8 mouse cellular contexts compared by ENCODE assay signal in the genomic region with DNA sequence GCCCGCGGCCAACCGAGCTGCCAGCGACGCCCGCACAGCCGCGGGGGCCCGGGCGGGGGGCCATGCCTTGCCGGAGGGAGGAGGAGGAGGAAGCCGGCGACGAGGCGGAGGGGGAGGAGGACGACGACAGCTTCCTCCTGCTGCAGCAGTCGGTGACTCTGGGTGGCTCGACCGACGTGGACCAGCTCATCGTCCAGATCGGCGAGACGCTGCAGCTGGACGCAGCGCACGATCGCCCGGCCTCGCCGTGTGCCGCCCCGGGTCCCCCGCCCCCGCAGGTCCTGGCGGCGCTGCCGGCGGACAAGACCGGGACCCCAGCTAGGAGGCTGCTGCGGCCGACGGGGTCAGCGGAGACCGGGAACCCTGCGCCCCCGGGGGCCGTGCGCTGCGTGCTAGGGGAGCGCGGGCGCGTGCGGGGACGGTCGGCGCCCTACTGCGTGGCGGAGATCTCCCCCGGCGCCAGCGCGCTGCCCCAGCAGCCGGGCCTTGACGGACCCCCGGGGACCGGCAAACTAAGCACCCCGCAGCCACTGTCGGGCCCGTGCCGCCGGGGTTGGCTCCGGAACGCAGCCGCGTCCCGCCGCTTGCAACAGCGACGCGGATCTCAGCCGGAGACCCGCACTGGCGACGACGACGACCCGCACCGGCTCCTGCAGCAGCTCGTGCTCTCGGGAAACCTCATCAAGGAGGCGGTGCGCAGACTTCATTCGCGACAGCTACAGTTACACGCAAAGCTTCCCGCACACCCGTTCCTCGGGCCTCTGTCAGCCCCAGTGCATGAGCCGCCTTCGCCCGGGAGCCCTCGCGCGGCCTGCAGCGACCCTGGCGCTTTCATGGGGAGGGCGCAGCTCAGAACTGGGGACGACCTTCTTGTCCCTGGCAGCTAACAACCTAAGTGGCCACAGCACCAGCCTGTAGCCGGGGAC. TPM values are rescaled to one million over a fixed set of nuclear protein-coding genes. Genes with fewer than 3 reads are reported as not detected.
DNase-seq lines count a peak whose midpoint lies in the region; ATAC-seq and TF ChIP-seq lines count a peak whose summit lies in the region.

No protein-coding gene starts in this region.

- H3K4me3 ChIP-seq in forebrain, embryonic 12.5 days (replicated peaks) = peak overlapping the region; percentile 86
- peak overlapping the region; percentile 69 for H3K4me3 ChIP-seq in lung, postnatal 0 days (ENCODE audit: low read depth, low read length)
- peak overlapping the region; percentile 92 for H3K4me3 ChIP-seq in olfactory bulb, adult 2 months (ENCODE audit: insufficient read depth, low read depth, low read length)

- no peak for TF ChIP-seq EP300 in lung, postnatal 0 days (IDR thresholded peaks at IDR 0.05)

- TF ChIP-seq POLR2A in olfactory bulb, adult 2 months (IDR thresholded peaks at IDR 0.05; ENCODE audit: insufficient read depth, low read depth, low read length) = 0 out of 2 replicates have a peak, but pooled peaks have one; percentile 18

- peaks cover 41% of the 10 kb centered on the region for H3K4me1 ChIP-seq in forebrain, embryonic 12.5 days
- H3K4me1 ChIP-seq in lung, postnatal 0 days (ENCODE audit: insufficient read depth, low read depth, low read length) = peaks cover 4% of the 10 kb centered on the region
- H3K4me1 ChIP-seq in olfactory bulb, adult 2 months (ENCODE audit: control insufficient read depth, insufficient read depth, low read length) = peaks cover 13% of the 10 kb centered on the region

- H3K27me3 ChIP-seq in forebrain, embryonic 12.5 days = peaks cover 18% of the 10 kb centered on the region; the same call in 1 of the 2 replicates
- H3K27me3 ChIP-seq in lung, postnatal 0 days (replicated peaks; ENCODE audit: insufficient read depth, low read length) = 0 out of 2 replicates have a peak, but pooled peaks cover 5% of the 10 kb centered on the region

- no peaks in the 10 kb centered on the region for H3K9me3 ChIP-seq in forebrain, embryonic 12.5 days
- no peaks in the 10 kb centered on the region for H3K9me3 ChIP-seq in lung, postnatal 0 days (ENCODE audit: low read length)

- peak; percentile 50 for DNase-seq in ES-CJ7 (ENCODE audit: low read depth, low spot score)
- peak; percentile 24 to 49 for DNase-seq in adrenal gland, postnatal 4 days (ENCODE audit: low spot score in 2 of 2)
- DNase-seq in heart, postnatal 25 days (ENCODE audit: low spot score) = peak; percentile 15
- peak; percentile 32 for DNase-seq in layer of hippocampus, adult 9-11 months
- peak; percentile 75 for DNase-seq in lung, postnatal 0 days (ENCODE audit: low spot score)
- peak; percentile 89 for DNase-seq in thymus, postnatal 4 days

- peak overlapping the region; percentile 80 for H3K9ac ChIP-seq in forebrain, embryonic 12.5 days
- H3K9ac ChIP-seq in lung, postnatal 0 days (replicated peaks; ENCODE audit: low read depth) = peak overlapping the region; percentile 63

- peak overlapping the region; percentile 92 for H3K27ac ChIP-seq in forebrain, embryonic 12.5 days
- H3K27ac ChIP-seq in lung, postnatal 0 days (ENCODE audit: low read length) = peak overlapping the region; percentile 92
- H3K27ac ChIP-seq in olfactory bulb, adult 2 months (ENCODE audit: insufficient read depth, low read depth, low read length) = peak overlapping the region; percentile 96

- H3K36me3 ChIP-seq in forebrain, embryonic 12.5 days (replicated peaks) = no peaks in the 10 kb centered on the region
- no peaks in the 10 kb centered on the region for H3K36me3 ChIP-seq in lung, postnatal 0 days (ENCODE audit: insufficient read depth, low read length)

- under 1% methylated on average over 107 of the region's 112 CpGs for WGBS in forebrain, embryonic 12.5 days
- under 1% methylated on average over 82 of the region's 112 CpGs for WGBS in lung, postnatal 0 days
- under 1% methylated on average over 110 of the region's 112 CpGs for WGBS in olfactory bulb, adult 2 months

- peak; percentile 31 for TF ChIP-seq CTCF in lung, postnatal 0 days (IDR thresholded peaks at IDR 0.05)
- no peak for TF ChIP-seq CTCF in olfactory bulb, adult 2 months (IDR thresholded peaks at IDR 0.05; ENCODE audit: insufficient read depth, low read depth, low read length)

- H3K4me2 ChIP-seq in forebrain, embryonic 12.5 days = peak overlapping the region; percentile 99
- peak overlapping the region; percentile 98 for H3K4me2 ChIP-seq in lung, postnatal 0 days (replicated peaks; ENCODE audit: low read depth, low read length)

- intact Hi-C loops in heart, postnatal 25 days (cut with DNase I) = loop anchor here (2.0 kb wide), 2 partner anchors 16 to 28 kb away; a partner anchor contains a TSS

- peak; percentile 53 for ATAC-seq in forebrain, embryonic 12.5 days (ENCODE audit: low FRiP score)
- ATAC-seq in lung, postnatal 0 days = peak; percentile 73

RNA-seq across cellular contexts. Expression of a gene that starts 0.6 kb away (rescaled TPM):
- 10 to 100 TPM; 11.9 to 12.2 TPM for total RNA-seq in adrenal gland, postnatal 4 days (2021)
- polyA plus RNA-seq in forebrain, embryonic 12.5 days (2016; fragmentation: Nextera tagmentation; extraction: Ambion mirVana) = 18.1 and 20.5 TPM in 2 replicates
- total RNA-seq in heart, postnatal 25 days (2021) = 1 to 10 TPM; 3.7 to 4.9 TPM
- polyA plus RNA-seq in lung, postnatal 0 days (2015; fragmentation: Nextera tagmentation; extraction: Ambion mirVana) = 12.8 and 14.1 TPM in 2 replicates
- polyA plus RNA-seq in olfactory bulb, adult 2 months (2012; ENCODE audit: insufficient read depth, insufficient read length, low replicate concordance, missing spikeins) = not detected in 2 replicates

RNA-seq across cellular contexts. Expression of a gene that starts 17.6 kb away (rescaled TPM):
- total RNA-seq in adrenal gland, postnatal 4 days (2021) = 1 to 10 TPM; 7.5 to 9.3 TPM
- polyA plus RNA-seq in forebrain, embryonic 12.5 days (2016; fragmentation: Nextera tagmentation; extraction: Ambion mirVana) = 19.3 and 22.7 TPM in 2 replicates
- total RNA-seq in heart, postnatal 25 days (2021) = 1 to 10 TPM; 5.6 to 5.8 TPM
- 4.6 and 5.9 TPM in 2 replicates for polyA plus RNA-seq in lung, postnatal 0 days (2015; fragmentation: Nextera tagmentation; extraction: Ambion mirVana)
- polyA plus RNA-seq in olfactory bulb, adult 2 months (2012; ENCODE audit: insufficient read depth, insufficient read length, low replicate concordance, missing spikeins) = not detected in 2 replicates

RNA-seq across cellular contexts. Expression of a gene that starts 28.5 kb away (rescaled TPM):
- 10 to 100 TPM; 11.6 to 12.2 TPM for total RNA-seq in adrenal gland, postnatal 4 days (2021)
- 36.0 and 38.8 TPM in 2 replicates for polyA plus RNA-seq in forebrain, embryonic 12.5 days (2016; fragmentation: Nextera tagmentation; extraction: Ambion mirVana)
- 1 to 10 TPM; 1.6 to 1.8 TPM for total RNA-seq in heart, postnatal 25 days (2021)
- polyA plus RNA-seq in lung, postnatal 0 days (2015; fragmentation: Nextera tagmentation; extraction: Ambion mirVana) = 2.1 and 2.8 TPM in 2 replicates
- not detected in 2 replicates for polyA plus RNA-seq in olfactory bulb, adult 2 months (2012; ENCODE audit: insufficient read depth, insufficient read length, low replicate concordance, missing spikeins)

Comparison
In these comparisons a context has a peak if more than half of its experiments do, and no peak if none do; other contexts are left out.
1. Peak in every context shown above with its lines: DNase-seq, ATAC-seq, H3K4me3 ChIP-seq and H3K27ac ChIP-seq.
2. DNase-seq: peak in every context shown above with its lines; median percentile 89 in thymus, postnatal 4 days; 75 in lung, postnatal 0 days; 50 in ES-CJ7; 36 in adrenal gland, postnatal 4 days; 32 in layer of hippocampus, adult 9-11 months; 15 in heart, postnatal 25 days.
3. RNA of a gene that starts 0.6 kb away (polyA plus RNA-seq): 18.1 to 20.5 TPM in forebrain, embryonic 12.5 days and 12.8 to 14.1 TPM in lung, postnatal 0 days; not detected in olfactory bulb, adult 2 months; every median in the first group is over 10 times any median in the second.